Mouse (Mus musculus) ES-Bruce4 (cell line): ENCODE measurements around the gene Ptgr1. TPM values are rescaled to one million over a fixed set of nuclear protein-coding genes. Genes with fewer than 3 reads are reported as not detected.

Source experiments
- H3K27ac ChIP-seq: 2 replicates; pipeline ENCODE4 v1.5.1; 2012; ENCODE audit warnings: low read length, inconsistent platforms; ENCODE audit not compliant: insufficient read depth
- H3K27me3 ChIP-seq: 2 replicates; pipeline ENCODE4 v1.6.1; 2012; ENCODE audit warnings: mild to moderate bottlenecking, low read length, inconsistent platforms; ENCODE audit not compliant: control insufficient read depth, poor library complexity, insufficient read depth, severe bottlenecking
- H3K36me3 ChIP-seq: 2 replicates; pipeline ENCODE4 v1.6.1; 2012; ENCODE audit warnings: inconsistent platforms, mild to moderate bottlenecking, low read length, moderate library complexity; ENCODE audit not compliant: control insufficient read depth, poor library complexity, insufficient read depth, severe bottlenecking
- H3K4me1 ChIP-seq: one replicate; pipeline ENCODE4 v1.8.1; 2011; ENCODE audit warnings: low read length; ENCODE audit not compliant: control insufficient read depth, insufficient read depth
- H3K4me3 ChIP-seq: 2 replicates; pipeline ENCODE4 v1.5.1; 2011; ENCODE audit warnings: low read depth, mild to moderate bottlenecking, low read length
- H3K9ac ChIP-seq: 2 replicates; pipeline ENCODE4 v1.6.1; 2012; ENCODE audit warnings: low read depth, mild to moderate bottlenecking, inconsistent platforms; ENCODE audit not compliant: poor library complexity, severe bottlenecking
- H3K9me3 ChIP-seq: replicated peaks from 2 replicates; pipeline ENCODE4 v1.6.1; 2012; ENCODE audit warnings: mild to moderate bottlenecking, low read length, inconsistent platforms; ENCODE audit not compliant: control insufficient read depth, poor library complexity, insufficient read depth, severe bottlenecking
- CTCF ChIP-seq: IDR thresholded peaks from one replicate; pipeline ENCODE4 v1.8.1; 2011; ENCODE audit warnings: low read depth, low read length
- EP300 ChIP-seq: IDR thresholded peaks from 2 replicates; pipeline ENCODE4 v1.6.1; 2011; ENCODE audit warnings: low read depth, low read length; ENCODE audit not compliant: insufficient read depth
- POLR2A ChIP-seq: IDR thresholded peaks from one replicate; pipeline ENCODE4 v1.8.1; 2011; ENCODE audit warnings: low read length; ENCODE audit not compliant: insufficient read depth
- polyA plus RNA-seq: library from polyadenylated mRNA; stranded (reverse); fragments of >200 nt; gene quantifications from 2 replicates; pipeline ENCODE4 v1.2.4, GENCODE M21; 2011; ENCODE audit warnings: low read depth; ENCODE audit not compliant: missing spikeins, insufficient read depth, insufficient read length

The Ptgr1 gene
- polyA plus RNA-seq, 1 experiment: 17.9 TPM

DNA sequence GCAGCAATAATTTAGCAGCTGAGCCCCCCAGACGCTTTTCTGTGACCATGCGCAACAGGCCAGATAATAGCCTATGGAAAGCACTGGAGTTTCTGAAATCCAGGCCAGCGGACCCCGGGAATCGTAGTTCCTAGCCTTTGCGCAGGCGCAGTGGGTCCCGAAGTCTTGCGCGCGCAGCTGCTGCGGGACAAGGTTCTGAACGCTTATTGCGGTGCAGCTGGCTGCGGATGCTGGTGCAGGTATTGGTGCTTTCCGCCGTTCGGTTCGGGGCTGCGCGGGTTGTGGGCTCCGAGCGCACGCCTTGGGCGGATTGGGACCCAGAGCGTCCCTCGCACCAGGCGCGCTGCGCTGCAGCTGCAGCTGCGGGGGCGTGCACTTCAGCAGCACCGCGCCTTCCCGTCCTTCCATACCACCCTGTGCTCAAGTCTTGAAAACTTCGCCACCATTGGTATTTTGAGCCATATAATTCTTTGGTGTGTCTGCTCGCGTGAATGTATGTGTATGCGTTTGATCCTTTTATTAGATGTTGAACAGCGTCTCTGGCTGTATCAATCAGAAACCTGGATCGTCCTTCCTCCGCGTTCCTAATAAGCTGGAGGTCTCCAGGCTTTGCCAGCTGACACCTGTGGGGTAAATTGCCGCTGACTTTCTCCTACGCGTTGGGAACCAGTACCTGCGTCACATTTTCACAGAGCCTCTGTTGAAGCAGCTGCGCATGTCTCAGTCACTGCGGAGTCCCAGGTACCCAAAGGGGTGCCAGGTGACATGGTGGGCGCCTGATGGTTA, 43.3 kb downstream of the Ptgr1 start, which contains the start of gene Zkscan16:
TSS of gene Zkscan16 (plus strand) at position 209 of the 786 bp plus-strand sequence.
- Histone ChIP-seq H3K27me3 (peaks cover 9% of the 10 kb centered on the region), H3K4me3 (peak within 1 kb of the TSS; percentile 73), H3K9me3 (no peaks in the 10 kb centered on the region), H3K4me1 (no peaks in the 10 kb centered on the region), H3K27ac (no peak within 1 kb of the TSS), H3K36me3 (no peaks in the 10 kb centered on the region), H3K9ac (peak within 1 kb of the TSS; percentile 6)
- TF ChIP-seq EP300 (no peak), POLR2A (no peak), CTCF (no peak)

GRCm38 (mm10) chr4:58942942-58943341, 44.0 kb downstream of the Ptgr1 start:
- Histone ChIP-seq H3K36me3 (no peaks in the 10 kb centered on the region), H3K9me3 (no peaks in the 10 kb centered on the region), H3K27me3 (peaks cover 9% of the 10 kb centered on the region), H3K27ac (no peak overlapping the region), H3K9ac (peak overlapping the region; percentile 6; the same call in 1 of the 2 replicates), H3K4me3 (no peak overlapping the region), H3K4me1 (no peaks in the 10 kb centered on the region)
- no peak for TF ChIP-seq EP300
- TF ChIP-seq CTCF: no peak
- TF ChIP-seq POLR2A: no peak

DNA sequence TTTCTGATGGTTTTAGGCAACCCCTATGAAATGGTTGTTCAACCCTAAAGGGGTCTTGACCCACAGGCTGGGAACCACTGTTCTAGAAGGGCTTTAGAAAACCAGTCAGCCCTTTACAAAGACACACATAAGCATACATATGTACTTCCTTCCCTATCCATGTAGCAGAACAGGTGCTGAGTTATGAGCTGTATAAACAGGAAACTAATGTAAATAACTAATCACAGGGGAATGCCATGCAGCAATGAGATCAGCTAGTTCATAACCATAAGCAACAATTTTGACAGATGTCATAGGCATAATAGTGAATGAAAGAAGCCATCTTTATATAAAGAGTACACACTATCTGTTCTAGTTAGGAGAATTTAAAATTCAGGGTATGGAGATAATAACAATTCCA, 45.3 kb downstream of the Ptgr1 start:
- no peak for TF ChIP-seq CTCF
- TF ChIP-seq EP300: no peak
- TF ChIP-seq POLR2A: no peak
- Histone ChIP-seq H3K4me3 (no peak overlapping the region), H3K9ac (no peak overlapping the region), H3K36me3 (no peaks in the 10 kb centered on the region), H3K27me3 (peaks cover 9% of the 10 kb centered on the region), H3K27ac (no peak overlapping the region), H3K4me1 (no peaks in the 10 kb centered on the region), H3K9me3 (no peaks in the 10 kb centered on the region)

DNA sequence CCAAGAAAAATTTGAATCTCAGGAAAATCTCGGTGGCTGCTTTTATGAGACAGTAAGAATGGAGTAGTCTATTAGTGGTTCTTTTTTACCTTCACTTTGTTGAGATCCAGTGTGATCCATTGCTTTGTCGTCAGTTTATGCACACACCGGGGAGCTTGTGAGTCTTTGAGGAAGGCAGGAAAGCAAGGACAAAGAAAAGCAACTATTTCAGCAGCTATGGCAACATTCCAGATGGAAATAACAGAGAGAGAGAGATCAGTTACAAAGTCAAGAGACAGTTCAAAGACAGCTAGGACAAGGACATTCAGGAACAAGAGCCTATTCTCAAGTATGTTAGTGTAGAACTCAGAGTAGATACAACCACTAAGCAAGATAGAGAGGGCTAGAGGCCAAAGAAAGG, 51.1 kb downstream of the Ptgr1 start:
- Histone ChIP-seq H3K9me3 (no peaks in the 10 kb centered on the region), H3K27me3 (no peaks in the 10 kb centered on the region), H3K27ac (no peak overlapping the region), H3K36me3 (no peaks in the 10 kb centered on the region), H3K4me3 (no peak overlapping the region), H3K4me1 (no peaks in the 10 kb centered on the region), H3K9ac (no peak overlapping the region)
- TF ChIP-seq CTCF (no peak), POLR2A (no peak), EP300 (no peak)

GRCm38 (mm10) chr4:58934746-58935476, 52.0 kb downstream of the Ptgr1 start:
- no peak overlapping the region for H3K4me3 ChIP-seq
- no peaks in the 10 kb centered on the region for H3K9me3 ChIP-seq
- H3K27ac ChIP-seq: no peak overlapping the region
- H3K9ac ChIP-seq: no peak overlapping the region
- TF ChIP-seq CTCF: no peak
- TF ChIP-seq EP300: no peak
- TF ChIP-seq POLR2A: no peak
- H3K36me3 ChIP-seq: no peaks in the 10 kb centered on the region
- H3K4me1 ChIP-seq: no peaks in the 10 kb centered on the region
- no peaks in the 10 kb centered on the region for H3K27me3 ChIP-seq

- Histone ChIP-seq H3K27ac (no peak overlapping the region), H3K4me3 (no peak overlapping the region), H3K27me3 (no peaks in the 10 kb centered on the region), H3K4me1 (no peaks in the 10 kb centered on the region), H3K9ac (no peak overlapping the region), H3K36me3 (no peaks in the 10 kb centered on the region), H3K9me3 (no peaks in the 10 kb centered on the region)
- TF ChIP-seq EP300 (no peak), CTCF (no peak), POLR2A (no peak)
These were observed 52.6 kb downstream of the Ptgr1 start for GRCm38 (mm10) chr4:58934308-58934707.
